Mouse (Mus musculus): Measurements from ENCODE around the gene Tmcc2.

Tmcc2 gene

GRCm38 (mm10) chr1:132315889-132316624, 75.0 kb downstream of the Tmcc2 start, which contains the start of gene Nuak2:
TSS of gene Nuak2 (plus strand) at chr1:132316126.
- peak; percentile 71 for DNase-seq (ENCODE audit: low spot score in 2 of 2)

DNA sequence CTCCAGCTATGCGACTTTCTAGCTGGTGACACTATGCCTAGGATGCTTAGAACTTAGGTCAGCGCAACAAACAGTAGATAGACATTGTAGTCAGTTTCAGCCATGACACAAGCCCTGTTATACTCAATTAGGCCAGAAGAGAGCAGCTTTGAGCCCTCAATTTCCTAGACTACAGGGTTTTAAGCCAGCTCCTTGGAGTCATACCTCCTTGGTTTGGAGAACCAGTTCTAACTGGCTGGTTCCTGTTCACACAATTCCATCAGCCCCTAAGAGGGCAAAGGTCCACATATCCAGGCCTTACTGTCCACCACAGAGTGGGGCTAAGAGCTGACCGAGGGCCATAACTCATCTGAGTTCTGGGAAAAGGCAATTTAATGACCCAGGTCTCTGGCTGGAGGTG, 78.4 kb downstream of the Tmcc2 start:
- DNase-seq (ENCODE audit: low spot score in 2 of 2), result no peak

- no peak for DNase-seq (ENCODE audit: low spot score in 2 of 2)
Observed at GRCm38 (mm10) chr1:132312043-132312442, 79.0 kb downstream of the Tmcc2 start.

- DNase-seq (ENCODE audit: low spot score in 2 of 2), result no peak
Observed at GRCm38 (mm10) chr1:132311174-132311859, 79.8 kb downstream of the Tmcc2 start.

DNA sequence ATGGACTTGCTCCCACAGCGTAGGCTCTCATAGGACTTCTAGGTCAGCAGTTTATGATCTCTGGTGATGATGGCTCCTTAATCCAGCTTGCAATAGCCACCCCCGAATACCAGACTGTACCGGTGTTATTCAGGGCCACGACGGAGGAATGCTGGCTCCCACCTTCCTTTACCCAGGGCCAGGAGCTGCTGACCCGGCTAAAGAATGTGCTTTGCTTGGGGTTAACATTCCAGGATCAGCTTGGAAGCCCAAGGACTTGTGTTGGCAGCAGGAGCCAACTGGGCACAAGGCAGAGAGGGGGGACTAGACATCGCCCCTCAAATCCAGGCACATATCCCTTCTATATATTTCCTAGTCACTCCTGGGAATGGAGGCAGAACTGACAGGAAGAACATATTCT, 80.3 kb downstream of the Tmcc2 start:
- no peak for DNase-seq (ENCODE audit: low spot score in 2 of 2)

- no peak for DNase-seq (ENCODE audit: low spot score in 2 of 2)
Observed at GRCm38 (mm10) chr1:132308674-132309073, 82.4 kb downstream of the Tmcc2 start.

GRCm38 (mm10) chr1:132307962-132308361, 83.1 kb downstream of the Tmcc2 start:
- DNase-seq (ENCODE audit: low spot score in 2 of 2), result peak in 1 of 2 experiments; percentile 39

DNA sequence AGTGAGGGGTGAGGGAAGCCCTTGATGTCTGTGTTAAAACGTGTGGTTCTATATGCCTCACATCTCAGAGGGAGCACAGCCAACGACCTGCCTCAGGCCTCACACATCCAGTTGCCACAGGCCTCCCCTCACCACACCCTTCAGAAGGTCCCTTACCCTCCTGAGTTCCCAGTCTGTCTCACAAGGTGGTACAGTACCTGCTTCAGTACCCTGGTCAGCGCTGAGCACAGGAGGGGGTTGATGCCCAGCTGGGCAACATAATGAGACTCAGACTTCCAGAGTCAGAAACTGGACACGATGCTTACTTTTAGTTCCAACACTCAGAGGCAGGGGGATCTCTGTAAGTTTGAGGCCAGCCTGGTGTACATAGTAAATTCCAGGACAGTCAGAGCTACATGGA, 84.3 kb downstream of the Tmcc2 start:
- DNase-seq (ENCODE audit: low spot score in 2 of 2), result no peak

Measured in right cerebral cortex, postnatal 36 days (tissue).